Mouse (Mus musculus) heart, adult 2 months (tissue): ENCODE measurements around the gene Olfr1338. TPM values are rescaled to one million over a fixed set of nuclear protein-coding genes. Genes with fewer than 3 reads are reported as not detected.
"Not testable (repeated sequence)": the region's sequence is repeated elsewhere in the genome, so short reads cannot be mapped to it uniquely, and the experiment has no call there.

ENCODE experiments used
- DNase-seq, 2 experiments: peaks; one replicate each; pipeline ENCODE4 v3.0.0; 2021
- H3K27ac ChIP-seq: fragments of 200-600 bp; 2 replicates; pipeline ENCODE4 v1.8.1; 2022
- H3K27me3 ChIP-seq: fragments of 200-500 bp; 2 replicates; pipeline ENCODE4 v1.6.1; 2012; ENCODE audit warnings: mild to moderate bottlenecking, low read length, inconsistent platforms, mixed read lengths; ENCODE audit not compliant: control insufficient read depth, insufficient read depth
- H3K36me3 ChIP-seq: fragments of 200-500 bp; 2 replicates; pipeline ENCODE4 v1.6.1; 2012; ENCODE audit warnings: low read length, inconsistent platforms; ENCODE audit not compliant: control insufficient read depth, insufficient read depth
- H3K4me1 ChIP-seq: fragments of 200-500 bp; 2 replicates; pipeline ENCODE4 v1.6.1; 2011; ENCODE audit warnings: low read length; ENCODE audit not compliant: control insufficient read depth, insufficient read depth
- H3K4me3 ChIP-seq: fragments of 200-600 bp; 2 replicates; pipeline ENCODE4 v1.8.1; 2022
- H3K79me2 ChIP-seq: fragments of 200-500 bp; replicated peaks from 2 replicates; pipeline ENCODE4 v1.6.1; 2012; ENCODE audit warnings: mild to moderate bottlenecking, inconsistent platforms, low read length, moderate library complexity, mixed read lengths; ENCODE audit not compliant: control insufficient read depth, insufficient read depth
- H3K9ac ChIP-seq: fragments of 200-500 bp; 2 replicates; pipeline ENCODE4 v1.6.1; 2012; ENCODE audit warnings: low read depth, mild to moderate bottlenecking, control low read depth, inconsistent platforms, low read length, mixed read lengths
- CTCF ChIP-seq: fragments of 200-600 bp; IDR thresholded peaks from 2 replicates; pipeline ENCODE4 v1.8.1; 2022; ENCODE audit warnings: antibody characterized with exemption, mild to moderate bottlenecking, moderate library complexity
- EP300 ChIP-seq: fragments of 200-500 bp; IDR thresholded peaks from 2 replicates; pipeline ENCODE4 v1.6.1; 2011; ENCODE audit warnings: low read depth, low read length, control low read depth; ENCODE audit not compliant: insufficient read depth
- POLR2A ChIP-seq: fragments of 200-500 bp; IDR thresholded peaks from 2 replicates; pipeline ENCODE4 v1.6.1; 2011; ENCODE audit warnings: mild to moderate bottlenecking, low read depth, low read length, control low read depth; ENCODE audit not compliant: insufficient read depth
- WGBS: fragments of 180-500 bp; shearing (Covaris S2); methylation state at CpG from one replicate; pipeline ENCODE4 v1.1.7; 2018; 5-methylcytosine and 5-hydroxymethylcytosine counted together
- intact Hi-C: fragments of 180-260 bp; cut with DNase I; formaldehyde crosslinking; loops from one replicate; pipeline ENCODE4 v1.15.1; 2025
- long read RNA-seq: library from polyadenylated mRNA; stranded (forward); transcript quantifications from one replicate; pipeline ENCODE4 v2.0.0, GENCODE M21; 2021
- polyA plus RNA-seq: library from polyadenylated mRNA; depleted of rRNA; stranded (reverse); fragments of >200 nt; gene quantifications from 2 replicates; pipeline ENCODE4 v1.2.3, GENCODE M21; 2012; rRNA removed
- total RNA-seq, 2 experiments: library from RNA; stranded (reverse); gene quantifications; 2 replicates each; pipeline ENCODE4 v1.2.3; 2021

The Olfr1338 gene
- total RNA-seq = not detected
- not detected in 2 replicates for polyA plus RNA-seq
- long read RNA-seq = 0 reads

GRCm38 (mm10) chr4:118758637-118759036, at the start of gene Olfr1338:
Gene Olfr1338, minus strand, starts transcription at chr4:118758737.
- H3K27ac ChIP-seq = no peak within 1 kb of the TSS
- H3K4me1 ChIP-seq = no peaks in the 10 kb centered on the region
- DNase-seq = no peak
- WGBS = 72% methylated on average over 1 of the region's 1 CpGs
- intact Hi-C loops = no loop called here
- H3K27me3 ChIP-seq = no peaks in the 10 kb centered on the region
- no peaks in the 10 kb centered on the region for H3K79me2 ChIP-seq
- H3K36me3 ChIP-seq = no peaks in the 10 kb centered on the region
- no peak within 1 kb of the TSS for H3K9ac ChIP-seq
- TF ChIP-seq EP300 (no peak), POLR2A (no peak), CTCF (no peak)
- no peak within 1 kb of the TSS for H3K4me3 ChIP-seq

DNA sequence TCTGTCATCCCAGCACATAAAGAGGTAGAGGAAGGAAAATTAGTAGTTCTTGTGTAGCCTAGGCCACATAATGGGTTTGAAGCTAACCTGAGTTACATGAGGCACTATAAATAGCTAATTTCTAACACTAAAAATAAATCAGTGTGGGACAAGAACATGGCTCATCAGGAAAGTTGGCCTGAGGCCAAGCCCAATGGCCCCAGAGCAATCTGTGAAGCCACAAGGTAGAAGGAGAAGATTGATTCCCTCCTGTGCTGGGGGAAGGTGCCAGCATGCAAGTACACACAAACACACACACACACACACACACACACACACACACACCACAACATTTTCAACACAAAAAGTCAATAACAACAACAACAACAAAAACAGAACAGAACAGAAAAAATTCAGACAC, 34.3 kb upstream of the Olfr1338 start:
- intact Hi-C loops = loop anchor here (5.0 kb wide), 1 partner anchor 70 kb away; the partner anchor contains the start of gene Olfr1331
- peak in 1 of 2 experiments; percentile 13 for DNase-seq
- H3K27me3 ChIP-seq, H3K36me3 ChIP-seq, H3K4me1 ChIP-seq, H3K4me3 ChIP-seq, H3K27ac ChIP-seq, H3K9ac ChIP-seq, H3K79me2 ChIP-seq: not testable (repeated sequence)

- DNase-seq = no peak
- Histone ChIP-seq H3K79me2 (no peaks in the 10 kb centered on the region), H3K36me3 (no peaks in the 10 kb centered on the region), H3K27ac (no peak within 1 kb of the TSS), H3K9ac (no peak within 1 kb of the TSS), H3K4me3 (no peak within 1 kb of the TSS), H3K4me1 (no peaks in the 10 kb centered on the region; the same call in 1 of the 2 replicates), H3K27me3 (no peaks in the 10 kb centered on the region)
- no peak for TF ChIP-seq EP300
- no peak for TF ChIP-seq POLR2A
- TF ChIP-seq CTCF = no peak
- intact Hi-C loops = no loop called here
- 72% methylated on average over 2 of the region's 2 CpGs for WGBS
Observed at GRCm38 (mm10) chr4:118782486-118782885, 23.9 kb upstream of the Olfr1338 start, which contains the start of gene Olfr1337. Gene Olfr1337, minus strand, starts transcription at chr4:118782586.

DNA sequence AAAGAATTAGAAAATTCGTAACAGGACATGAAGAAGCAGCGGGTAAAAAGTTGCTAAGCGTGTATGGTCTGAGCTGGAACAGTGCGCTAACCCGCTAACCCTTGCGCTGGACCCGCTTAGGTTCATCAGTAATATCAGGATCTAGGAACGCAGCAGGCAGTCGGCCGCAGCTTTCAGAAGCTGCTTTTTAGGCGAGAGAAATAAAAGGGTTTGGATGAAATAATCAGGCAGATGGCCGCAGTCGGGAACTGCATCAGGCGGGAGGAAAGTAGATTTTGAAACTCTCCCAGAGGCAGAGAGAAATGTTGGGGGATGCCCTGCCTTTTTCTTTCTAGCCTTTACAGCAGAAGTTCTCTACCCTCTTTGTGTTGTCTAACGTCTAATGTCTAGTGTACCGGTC, 16.7 kb downstream of the Olfr1338 start:
- DNase-seq = no peak
- H3K4me1 ChIP-seq = no peaks in the 10 kb centered on the region
- intact Hi-C loops = no loop called here
- H3K4me3 ChIP-seq = no peak overlapping the region
- H3K79me2 ChIP-seq = no peaks in the 10 kb centered on the region
- no peaks in the 10 kb centered on the region for H3K36me3 ChIP-seq
- WGBS = 15% methylated on average over 16 of the region's 16 CpGs
- H3K27ac ChIP-seq = no peak overlapping the region
- H3K27me3 ChIP-seq = peaks cover 2% of the 10 kb centered on the region; the same call in 1 of the 2 replicates
- no peak overlapping the region for H3K9ac ChIP-seq
- no peak for TF ChIP-seq POLR2A
- no peak for TF ChIP-seq EP300
- no peak for TF ChIP-seq CTCF

- Histone ChIP-seq H3K36me3 (no peaks in the 10 kb centered on the region), H3K79me2 (no peaks in the 10 kb centered on the region), H3K27me3 (peaks cover 2% of the 10 kb centered on the region; the same call in 1 of the 2 replicates), H3K4me1 (no peaks in the 10 kb centered on the region), H3K9ac (no peak overlapping the region), H3K4me3 (no peak overlapping the region), H3K27ac (no peak overlapping the region)
- DNase-seq = no peak
- no peak for TF ChIP-seq CTCF
- intact Hi-C loops = no loop called here
- WGBS = 11% methylated on average over 11 of the region's 11 CpGs
Observed at GRCm38 (mm10) chr4:118740988-118741698, 17.4 kb downstream of the Olfr1338 start.

DNA sequence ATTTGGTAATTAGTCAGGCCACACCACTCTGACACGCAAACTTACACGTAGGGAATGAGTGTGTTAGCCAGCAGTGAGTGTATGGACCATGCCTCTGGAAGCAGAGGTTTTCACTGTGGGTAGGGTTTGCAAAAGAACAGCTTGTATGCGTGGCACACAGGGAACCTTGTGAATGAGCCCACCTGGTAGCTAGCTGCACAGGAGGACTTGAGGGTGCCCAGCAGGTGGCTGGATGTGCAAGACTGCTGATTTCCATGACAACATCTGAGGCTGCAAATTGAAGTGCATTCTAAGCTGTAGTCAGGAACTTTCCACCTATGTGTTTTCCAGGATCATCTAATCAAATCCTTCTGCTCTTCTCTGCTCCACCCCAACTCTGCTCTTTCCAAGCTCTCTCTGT, 19.0 kb downstream of the Olfr1338 start:
- intact Hi-C loops = no loop called here
- Histone ChIP-seq H3K27ac (no peak overlapping the region), H3K9ac (no peak overlapping the region), H3K4me1 (no peaks in the 10 kb centered on the region), H3K27me3 (peaks cover 2% of the 10 kb centered on the region; the same call in 1 of the 2 replicates), H3K4me3 (no peak overlapping the region), H3K36me3 (no peaks in the 10 kb centered on the region), H3K79me2 (no peaks in the 10 kb centered on the region)
- TF ChIP-seq POLR2A (no peak), EP300 (no peak), CTCF (no peak)
- no peak for DNase-seq
- WGBS = 60% methylated on average over 3 of the region's 3 CpGs
